Mouse (Mus musculus) left cerebral cortex, postnatal 36 days (tissue): ENCODE measurements around the gene Pde10a. TPM values are rescaled to one million over a fixed set of nuclear protein-coding genes. Genes with fewer than 3 reads are reported as not detected.

Experiments used
- DNase-seq, 2 experiments: peaks; one replicate each; pipeline ENCODE4 v3.0.0; 2021 to 2022; ENCODE audit warnings: low spot score in 2 of 2, mixed read lengths in 1 of 2
- intact Hi-C: fragments of 180-260 bp; cut with DNase I; formaldehyde crosslinking; loops from one replicate; pipeline ENCODE4 v1.15.1; 2025
- total RNA-seq, 2 experiments: library from RNA; stranded (reverse); gene quantifications; 2 replicates each; pipeline ENCODE4 v1.2.3; 2021

Pde10a gene
- total RNA-seq, 2 experiments from 2014 or later, result 75.0 to 128 TPM

GRCm38 (mm10) chr17:9032362-9033044 is 507.3 kb downstream of the Pde10a start:
- intact Hi-C loops, result loop anchor here (5.0 to 10.0 kb wide), 3 partner anchors 725 to 1285 kb away; partner anchors contain the start of gene Qk
- DNase-seq, result peak; percentile 6 to 15

GRCm38 (mm10) chr17:9033511-9033910 is 508.3 kb downstream of the Pde10a start:
- no peak for DNase-seq
- intact Hi-C loops, result loop anchor here (5.0 to 10.0 kb wide), 3 partner anchors 724 to 1284 kb away; partner anchors contain the start of gene Qk

GRCm38 (mm10) chr17:9035561-9036348 is 510.6 kb downstream of the Pde10a start:
- no peak for DNase-seq
- intact Hi-C loops, result loop anchor here (10.0 kb wide), 1 partner anchor 1169 kb away; no protein-coding TSS in a partner anchor

Other genes starting within 250 kb of the Pde10a start
- 100 to 1,000 TPM; 166 to 173 TPM for gene Mpc1, start 242.5 kb upstream of the Pde10a start, total RNA-seq
- 10 to 100 TPM; 48.0 to 71.2 TPM for gene Sft2d1, start 214.3 kb upstream of the Pde10a start, total RNA-seq
- gene Prr18, start 187.9 kb upstream of the Pde10a start, total RNA-seq, result 10 to 100 TPM; 14.4 to 23.3 TPM
- under 1 TPM; 0.32 to 0.68 TPM for gene T2, start 169.4 kb upstream of the Pde10a start, total RNA-seq
- gene T, start 90.9 kb upstream of the Pde10a start, total RNA-seq, result not detected
- not detected for gene Gm17087, start 41.6 kb downstream of the Pde10a start, total RNA-seq